In genomic region chr2:129330540-129330939, GRCm38 (mm10) we compare ENCODE assay signal across 17 mouse cellular contexts. TPM values are rescaled to one million over a fixed set of nuclear protein-coding genes. Genes with fewer than 3 reads are reported as not detected.
DNase-seq lines count a peak whose midpoint lies in the region; ATAC-seq and TF ChIP-seq lines count a peak whose summit lies in the region.
"Had no signal": no experiment of that assay in that cellular context is flagged by ENCODE, and none has a peak within 500 bp of the region (broad histone marks: within the 10 kb centered on the region; RNA-seq: fewer than 3 reads in every experiment).

No protein-coding gene starts in this region.

- H3K27ac ChIP-seq in heart, embryonic 15.5 days = peak overlapping the region; percentile 45
- H3K27ac ChIP-seq in liver, postnatal 0 days (ENCODE audit: low read depth) = peak overlapping the region; percentile 55; the same call in 1 of the 2 replicates
- H3K27ac ChIP-seq: hindbrain, postnatal 0 days; layer of hippocampus, adult 2 months had no signal

- H3K4me3 ChIP-seq in heart, embryonic 15.5 days = no peak overlapping the region
- no peak overlapping the region for H3K4me3 ChIP-seq in liver, postnatal 0 days (ENCODE audit: low read depth, low read length)
- no peak overlapping the region for H3K4me3 ChIP-seq in myocyte
- H3K4me3 ChIP-seq: layer of hippocampus, adult 2 months had no signal

- H3K9me3 ChIP-seq in heart, embryonic 15.5 days (replicated peaks) = no peaks in the 10 kb centered on the region
- peaks cover 1% of the 10 kb centered on the region for H3K9me3 ChIP-seq in liver, postnatal 0 days (ENCODE audit: low read length)

- no peak for ATAC-seq in heart, embryonic 15.5 days (replicated peaks; ENCODE audit: insufficient number of reproducible peaks, insufficient read depth, low FRiP score, low read depth)
- no peak for ATAC-seq in liver, postnatal 0 days
- ATAC-seq: forebrain, postnatal 0 days; hindbrain, postnatal 0 days had no signal

- 62% methylated on average over 13 of the region's 13 CpGs for WGBS in heart, embryonic 15.5 days
- 26% methylated on average over 13 of the region's 13 CpGs for WGBS in liver, postnatal 0 days (ENCODE audit: insufficient replicate concordance)

- no peak overlapping the region for H3K9ac ChIP-seq in heart, embryonic 15.5 days
- H3K9ac ChIP-seq in liver, postnatal 0 days (replicated peaks) = no peak overlapping the region
- H3K9ac ChIP-seq: forebrain, postnatal 0 days had no signal

- DNase-seq in heart, adult 8-10 months (ENCODE audit: low spot score) = no peak
- peak; percentile 2 for DNase-seq in ovary, adult 18-20 months (ENCODE audit: low spot score)
- no peak for DNase-seq in ovary, postnatal 10 days (ENCODE audit: low spot score)
- no peak for DNase-seq in liver, postnatal 0 days
- DNase-seq in adrenal gland, postnatal 10 days = no peak
- no peak for DNase-seq in gastrocnemius, postnatal 14 days
- DNase-seq: cerebellum, adult 9-10 months; forebrain, postnatal 0 days; retina, postnatal 1 day had no signal

- no peaks in the 10 kb centered on the region; the same call in 1 of the 2 replicates for H3K4me1 ChIP-seq in heart, embryonic 15.5 days (replicated peaks)
- peaks cover 3% of the 10 kb centered on the region; the same call in 1 of the 2 replicates for H3K4me1 ChIP-seq in liver, postnatal 0 days (ENCODE audit: insufficient read depth)

- TF ChIP-seq POLR2A in myocyte (IDR thresholded peaks at IDR 0.05; ENCODE audit: insufficient read length, low read depth) = no peak

- H3K27me3 ChIP-seq in heart, embryonic 15.5 days = no peaks in the 10 kb centered on the region
- no peaks in the 10 kb centered on the region for H3K27me3 ChIP-seq in liver, postnatal 0 days (ENCODE audit: insufficient read depth, low read length)
- H3K27me3 ChIP-seq in myocyte (ENCODE audit: control insufficient read depth, insufficient read depth, insufficient read length) = no peaks in the 10 kb centered on the region

- no peak overlapping the region for H3ac ChIP-seq in myocyte (ENCODE audit: control insufficient read depth, insufficient read length)

- no peaks in the 10 kb centered on the region for H3K79me2 ChIP-seq in myocyte (ENCODE audit: control insufficient read depth, insufficient read depth)

- peak overlapping the region; percentile 15; the same call in 1 of the 2 replicates for H3K4me2 ChIP-seq in heart, embryonic 15.5 days
- H3K4me2 ChIP-seq in liver, postnatal 0 days (ENCODE audit: low read depth, low read length) = no peak overlapping the region
- peak overlapping the region; percentile 79 for H3K4me2 ChIP-seq in myocyte (ENCODE audit: low read depth)

- no peaks in the 10 kb centered on the region for H3K36me3 ChIP-seq in heart, embryonic 15.5 days
- H3K36me3 ChIP-seq in liver, postnatal 0 days (replicated peaks; ENCODE audit: insufficient read depth, low read length) = no peaks in the 10 kb centered on the region
- no peaks in the 10 kb centered on the region for H3K36me3 ChIP-seq in myocyte (ENCODE audit: control insufficient read depth, insufficient read depth)

- intact Hi-C loops in gastrocnemius, postnatal 14 days (cut with DNase I; ENCODE audit: low total_unique reads) = no loop called here

- TF ChIP-seq EP300 in liver, postnatal 0 days (IDR thresholded peaks at IDR 0.05; ENCODE audit: low read depth) = no peak; the same call in none of the 2 replicates

- no peak for TF ChIP-seq CTCF in liver, postnatal 0 days (IDR thresholded peaks at IDR 0.05; ENCODE audit: low read depth)

TF ChIP-seq in myocyte, 11 proteins besides CTCF, POLR2A, EP300 and RAD21:
- TF ChIP-seq TCF3 (IDR thresholded peaks at IDR 0.05; ENCODE audit: insufficient read length, low read depth) (no peak), SRF (IDR thresholded peaks at IDR 0.05; ENCODE audit: control insufficient read depth, insufficient read length, low read depth) (no peak), MAX (IDR thresholded peaks at IDR 0.05; ENCODE audit: low read depth) (no peak), E2F4 (IDR thresholded peaks at IDR 0.05; ENCODE audit: insufficient read depth) (no peak), CEBPB (IDR thresholded peaks at IDR 0.05; ENCODE audit: insufficient read depth, poor library complexity, severe bottlenecking) (no peak), POLR2AphosphoS2 (IDR thresholded peaks at IDR 0.05; ENCODE audit: insufficient read length, low read depth) (no peak)

RNA-seq across cellular contexts. Expression of gene Il1a, which starts 20.8 kb away (rescaled TPM):
- 0.08 and 0.23 TPM in 2 replicates for polyA plus RNA-seq in heart, embryonic 15.5 days (2015; fragmentation: Nextera tagmentation; extraction: Ambion mirVana)
- not detected for total RNA-seq in heart, adult 8-10 months (2022)
- 4.8 and 6.3 TPM in 2 replicates for polyA plus RNA-seq in liver, postnatal 0 days (2015; fragmentation: Nextera tagmentation; extraction: Ambion mirVana)
- not detected for polyA plus RNA-seq in myocyte (2012; fragmentation: generic; extraction: Trizol)
- 1 to 10 TPM in 1 of 2 experiments, under 1 TPM in 1; 0.73 to 1.2 TPM for total RNA-seq in adrenal gland, postnatal 10 days (2021)
- total RNA-seq in gastrocnemius, postnatal 14 days (2021) = not detected
- total RNA-seq: gastrocnemius, postnatal 4 days; hindbrain, postnatal 0 days; megakaryocyte progenitor cell, adult 5-6 weeks had no signal
- polyA plus RNA-seq: embryonic facial prominence, embryonic 11.5 days had no signal

RNA-seq across cellular contexts. Expression of gene Ckap2l, which starts 33.5 kb away (rescaled TPM):
- 36.5 and 39.5 TPM in 2 replicates for polyA plus RNA-seq in heart, embryonic 15.5 days (2015; fragmentation: Nextera tagmentation; extraction: Ambion mirVana)
- total RNA-seq in heart, adult 8-10 months (2022) = under 1 TPM; 0.19 to 0.78 (median 0.33) TPM
- 12.3 and 13.2 TPM in 2 replicates for polyA plus RNA-seq in liver, postnatal 0 days (2015; fragmentation: Nextera tagmentation; extraction: Ambion mirVana)
- 9.9 TPM for polyA plus RNA-seq in myocyte (2012; fragmentation: generic; extraction: Trizol)
- 10 to 100 TPM in 1 of 2 experiments, 1 to 10 TPM in 1; 9.9 to 11.7 TPM for total RNA-seq in adrenal gland, postnatal 10 days (2021)
- total RNA-seq in gastrocnemius, postnatal 14 days (2021) = 1 to 10 TPM; 2.8 to 3.3 TPM

RNA-seq across cellular contexts. Expression of gene Il1b, which starts 40.4 kb away (rescaled TPM):
- polyA plus RNA-seq in heart, embryonic 15.5 days (2015; fragmentation: Nextera tagmentation; extraction: Ambion mirVana) = 0.39 and 0.51 TPM in 2 replicates
- 1 to 10 TPM in 2 of 4 experiments, under 1 TPM in 2; 0.47 to 1.9 (median 1.0) TPM for total RNA-seq in heart, adult 8-10 months (2022)
- 1.3 TPM in 2 replicates for polyA plus RNA-seq in liver, postnatal 0 days (2015; fragmentation: Nextera tagmentation; extraction: Ambion mirVana)
- 0.47 TPM for polyA plus RNA-seq in myocyte (2012; fragmentation: generic; extraction: Trizol)
- total RNA-seq in adrenal gland, postnatal 10 days (2021) = under 1 TPM; 0.55 to 0.63 TPM
- total RNA-seq in gastrocnemius, postnatal 14 days (2021) = not detected
- total RNA-seq: forebrain, postnatal 0 days; layer of hippocampus, adult 2 months; left cerebral cortex, postnatal 25 days had no signal
- polyA plus RNA-seq: hindbrain, postnatal 0 days had no signal
